Mouse (Mus musculus) lung, adult 2 months (tissue): Measurements from ENCODE around the gene Immp1l.

Source experiments
- CTCF ChIP-seq: fragments of 200-500 bp; IDR thresholded peaks from 2 replicates; pipeline ENCODE4 v1.5.1; 2011; ENCODE audit warnings: mild to moderate bottlenecking, low read length, control low read depth; ENCODE audit not compliant: insufficient read depth
- POLR2A ChIP-seq: fragments of 200-500 bp; IDR thresholded peaks from 2 replicates; pipeline ENCODE4 v1.6.1; 2011; ENCODE audit warnings: low read depth, mild to moderate bottlenecking, control low read depth, low read length, borderline replicate concordance; ENCODE audit errors: extremely low read depth

DNA sequence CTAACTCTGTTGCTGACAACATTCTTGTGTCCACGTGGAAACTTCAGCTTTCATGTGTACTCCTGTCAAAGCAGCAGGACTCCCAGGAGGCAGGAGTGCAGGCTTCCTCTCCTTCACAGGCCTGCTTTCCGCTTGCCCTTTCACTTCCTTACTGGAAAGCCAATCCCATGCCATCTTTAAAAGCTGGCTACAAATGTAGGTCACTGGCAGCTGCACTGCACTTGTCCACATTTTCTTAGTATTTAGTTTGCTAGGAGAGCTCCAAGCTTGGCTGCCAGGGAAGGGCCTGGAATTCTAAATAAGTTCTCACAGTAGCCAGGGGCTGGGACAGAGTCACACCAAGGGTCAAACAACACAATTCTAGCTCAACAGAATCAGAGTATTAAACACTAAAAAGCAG, 49.7 kb upstream of the Immp1l start:
- no peak for TF ChIP-seq POLR2A
- TF ChIP-seq CTCF, result no peak
